Mouse (Mus musculus) gastrocnemius, postnatal 36 days (tissue): ENCODE measurements around the gene Gm4884. TPM values are rescaled to one million over a fixed set of nuclear protein-coding genes. Genes with fewer than 3 reads are reported as not detected.
"Not testable (repeated sequence)": the region's sequence is repeated elsewhere in the genome, so short reads cannot be mapped to it uniquely, and the experiment has no call there.

Experiments used
- DNase-seq, 2 experiments: peaks; one replicate each; pipeline ENCODE4 v3.0.0; 2022
- intact Hi-C: fragments of 180-260 bp; cut with DNase I; formaldehyde crosslinking; loops from one replicate; pipeline ENCODE4 v1.15.1; 2025
- long read RNA-seq, 2 experiments: library from polyadenylated mRNA; stranded (forward); transcript quantifications; one replicate each; pipeline ENCODE4 v2.0.0; 2021
- total RNA-seq, 2 experiments: library from RNA; stranded (reverse); gene quantifications; 2 replicates each; pipeline ENCODE4 v1.2.3; 2021

Gene Gm4884
- total RNA-seq, result not detected
- long read RNA-seq, experiment 1, result 0 reads
- long read RNA-seq, experiment 2, result 0 reads

DNA sequence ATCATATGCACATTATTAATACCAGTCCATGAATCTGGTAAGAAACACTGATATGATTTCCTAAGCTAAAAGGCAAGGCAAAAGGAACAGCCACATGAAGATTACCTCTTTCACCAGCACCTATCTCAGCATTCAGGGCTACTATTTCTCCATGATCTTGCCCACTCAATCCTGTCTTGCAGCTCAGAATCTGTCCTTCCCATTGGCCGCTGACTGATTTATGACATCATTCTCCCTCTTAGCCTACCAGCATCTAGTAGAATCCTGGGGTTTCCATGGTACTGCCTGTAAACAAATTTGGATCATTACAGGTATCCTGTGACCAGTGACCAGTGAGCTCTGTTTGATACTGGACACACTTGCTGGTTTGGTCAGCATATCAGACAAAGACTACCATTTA lies at the start of gene Gm4884:
Gene Gm4884 (plus strand): TSS at position 301 of the 400 bp plus-strand sequence.
- intact Hi-C loops, result not testable (repeated sequence)

DNA sequence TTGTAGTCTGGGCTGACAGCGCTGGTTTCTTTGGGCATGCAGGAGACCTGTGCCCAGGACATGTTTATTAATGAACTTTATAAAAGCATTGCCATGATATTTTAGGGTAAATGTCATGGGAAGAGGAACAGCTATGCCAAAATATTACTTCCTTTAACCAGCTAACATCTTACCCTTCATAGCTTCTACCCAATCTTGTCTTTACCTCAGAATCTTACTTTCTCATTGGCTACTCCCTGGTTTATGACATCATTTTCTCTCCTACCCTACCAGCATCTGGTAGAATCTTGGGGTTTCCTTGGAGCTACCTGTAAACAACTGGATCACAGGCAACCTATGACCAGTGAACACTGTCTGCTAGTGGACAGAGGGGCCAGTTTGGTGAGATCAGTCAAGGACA lies 45.3 kb upstream of the Gm4884 start, which contains the start of gene 4930433I11Rik:
Gene 4930433I11Rik (plus strand): TSS at position 301 of the 400 bp plus-strand sequence.
- intact Hi-C loops, result no loop called here
- DNase-seq, result no peak

More for the DNA sequence above, at the start of gene Gm4884:
- DNase-seq, result not testable (repeated sequence)

DNA sequence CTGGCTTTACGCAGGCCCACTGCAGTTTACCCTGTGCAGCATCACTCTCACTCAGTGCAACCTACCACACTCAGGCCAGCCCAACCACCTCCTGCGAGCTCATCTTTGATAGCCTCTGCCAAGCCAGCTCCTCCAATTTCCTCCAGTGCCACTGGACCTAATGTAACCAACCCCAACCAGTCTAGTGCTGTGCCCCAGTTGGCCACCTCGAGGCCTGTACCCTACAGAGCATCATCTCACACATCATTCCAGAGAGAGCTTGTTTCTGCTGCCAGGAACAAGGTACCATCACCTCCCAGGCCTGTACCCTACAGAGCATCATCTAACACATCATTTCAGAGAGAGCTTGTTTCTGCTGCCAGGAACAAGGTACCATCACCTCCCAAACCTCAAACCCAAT lies 11.5 kb downstream of the Gm4884 start:
- DNase-seq, intact Hi-C loops: not testable (repeated sequence)

Other genes with a start within 250 kb of the Gm4884 start
- gene Vstm2b, start 134.4 kb upstream of the Gm4884 start, total RNA-seq, result under 1 TPM in 1 of 2 experiments, not detected in 1; 0.54 TPM
- gene 4930433I11Rik, start 45.2 kb upstream of the Gm4884 start, total RNA-seq, result not detected
- not detected for gene Gm5592, start 121.1 kb downstream of the Gm4884 start, total RNA-seq